Mouse (Mus musculus) spleen, adult 18-20 months (tissue): ENCODE data around the gene Lrrc15.

Experiments used
- DNase-seq, 2 experiments: peaks; one replicate each; pipeline ENCODE4 v3.0.0; 2022; ENCODE audit warnings: mixed read lengths in 2 of 2

Gene Lrrc15

GRCm38 (mm10) chr16:30235577-30235976 lies 47.5 kb downstream of the Lrrc15 start:
- DNase-seq, result no peak

GRCm38 (mm10) chr16:30234636-30235546 lies 48.2 kb downstream of the Lrrc15 start:
- no peak for DNase-seq

GRCm38 (mm10) chr16:30234077-30234476 lies 49.0 kb downstream of the Lrrc15 start:
- DNase-seq, result peak in 1 of 2 experiments; percentile 16

- no peak for DNase-seq
These were observed 51.0 kb downstream of the Lrrc15 start for GRCm38 (mm10) chr16:30231882-30232604.

GRCm38 (mm10) chr16:30227352-30227751 lies 55.7 kb downstream of the Lrrc15 start:
- peak; percentile 31 to 37 for DNase-seq

GRCm38 (mm10) chr16:30221161-30221782 lies 61.8 kb downstream of the Lrrc15 start:
- no peak for DNase-seq
